Mouse (Mus musculus): ENCODE results near the gene Npy1r. TPM values are rescaled to one million over a fixed set of nuclear protein-coding genes. Genes with fewer than 3 reads are reported as not detected.

Gene Npy1r
- polyA plus RNA-seq, 1 experiment from 2014 or later = 1.2 TPM

- Histone ChIP-seq H3K9me3 (no peaks in the 10 kb centered on the region), H3K36me3 (replicated peaks) (no peaks in the 10 kb centered on the region), H3K27me3 (no peaks in the 10 kb centered on the region), H3K4me3 (replicated peaks) (no peak overlapping the region), H3K4me2 (no peak overlapping the region), H3K4me1 (no peaks in the 10 kb centered on the region), H3K27ac (no peak overlapping the region), H3K9ac (no peak overlapping the region)
- no peak for ATAC-seq (ENCODE audit: low FRiP score)
- 56% methylated on average over 1 of the region's 1 CpGs for WGBS
These were observed 45.4 kb downstream of the Npy1r start for GRCm38 (mm10) chr8:66742359-66742758.

DNA sequence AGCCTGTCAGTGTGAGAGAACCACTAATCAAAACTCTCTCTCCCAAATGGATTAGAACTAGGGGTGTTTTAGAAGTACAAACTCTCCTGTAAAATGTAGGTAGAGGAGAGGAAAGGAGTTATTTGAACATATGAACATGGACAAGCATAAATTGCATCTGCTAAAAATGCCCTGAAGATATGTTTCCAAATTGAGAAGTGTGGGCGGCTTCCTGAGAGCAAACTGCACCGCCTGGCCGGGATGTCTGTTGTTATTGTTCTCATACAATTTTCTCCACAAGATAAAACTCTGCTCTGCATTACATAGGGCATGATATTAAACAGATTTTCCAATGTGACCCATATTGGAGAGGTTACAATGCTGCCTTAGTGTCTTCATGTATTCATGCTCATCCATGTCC lies 48.6 kb downstream of the Npy1r start:
- no peak for ATAC-seq (ENCODE audit: low FRiP score)
- H3K9me3 ChIP-seq = no peaks in the 10 kb centered on the region
- H3K36me3 ChIP-seq (replicated peaks) = no peaks in the 10 kb centered on the region
- H3K27me3 ChIP-seq = no peaks in the 10 kb centered on the region
- H3K9ac ChIP-seq = no peak overlapping the region
- no peaks in the 10 kb centered on the region for H3K4me1 ChIP-seq
- 84% methylated on average over 3 of the region's 3 CpGs for WGBS
- H3K4me3 ChIP-seq (replicated peaks) = no peak overlapping the region
- H3K27ac ChIP-seq = no peak overlapping the region
- H3K4me2 ChIP-seq = no peak overlapping the region

- Histone ChIP-seq H3K4me1 (no peaks in the 10 kb centered on the region), H3K9me3 (no peaks in the 10 kb centered on the region), H3K27ac (no peak overlapping the region), H3K36me3 (replicated peaks) (no peaks in the 10 kb centered on the region), H3K9ac (no peak overlapping the region), H3K4me3 (replicated peaks) (no peak overlapping the region), H3K4me2 (no peak overlapping the region), H3K27me3 (no peaks in the 10 kb centered on the region)
- ATAC-seq (ENCODE audit: low FRiP score) = no peak
- WGBS = 70% methylated on average over 2 of the region's 2 CpGs
These were observed 54.6 kb downstream of the Npy1r start for GRCm38 (mm10) chr8:66751621-66752020.

DNA sequence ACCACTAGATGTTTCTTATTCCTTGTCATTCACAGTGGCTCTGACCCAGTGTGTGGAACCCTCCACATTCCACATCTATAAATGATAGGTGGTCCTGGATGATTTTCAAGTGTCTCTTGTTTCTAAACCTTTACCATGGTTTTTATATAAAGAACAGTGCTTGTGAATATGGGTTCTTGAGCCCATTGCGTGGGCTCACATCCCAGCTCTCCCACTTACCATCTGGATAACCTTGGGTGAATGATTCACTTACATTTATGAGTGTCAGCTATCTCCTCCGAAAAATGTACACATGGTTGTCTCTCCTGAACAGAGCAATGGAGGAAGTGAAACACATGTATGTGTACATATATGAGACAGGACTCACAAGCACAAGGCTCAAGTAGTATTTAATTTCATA lies 59.2 kb downstream of the Npy1r start:
- Histone ChIP-seq H3K4me1 (no peaks in the 10 kb centered on the region), H3K4me2 (no peak overlapping the region), H3K4me3 (replicated peaks) (no peak overlapping the region), H3K27me3 (no peaks in the 10 kb centered on the region), H3K27ac (no peak overlapping the region), H3K9ac (no peak overlapping the region), H3K9me3 (no peaks in the 10 kb centered on the region), H3K36me3 (replicated peaks) (no peaks in the 10 kb centered on the region)
- WGBS = 89% methylated on average over 2 of the region's 2 CpGs
- no peak for ATAC-seq (ENCODE audit: low FRiP score)

Other genes with a start within 250 kb of the Npy1r start
- 14.3 and 15.5 TPM in 2 replicates for gene Tma16, start 210.7 kb upstream of the Npy1r start, polyA plus RNA-seq (2016; fragmentation: Nextera tagmentation; extraction: Ambion mirVana)
- gene Tktl2, start 185.4 kb upstream of the Npy1r start, polyA plus RNA-seq (2016; fragmentation: Nextera tagmentation; extraction: Ambion mirVana) = not detected in 2 replicates
- gene Npy5r, start 9.1 kb upstream of the Npy1r start, polyA plus RNA-seq (2016; fragmentation: Nextera tagmentation; extraction: Ambion mirVana) = not detected in 2 replicates
- gene Naf1, start 163.0 kb downstream of the Npy1r start, polyA plus RNA-seq (2016; fragmentation: Nextera tagmentation; extraction: Ambion mirVana) = 3.5 and 4.3 TPM in 2 replicates

Data from forebrain, embryonic 12.5 days (tissue).